Mouse (Mus musculus): Measurements from ENCODE around the gene Ndufa5. TPM values are rescaled to one million over a fixed set of nuclear protein-coding genes. Genes with fewer than 3 reads are reported as not detected.

Ndufa5 gene
- polyA plus RNA-seq (2016; fragmentation: Nextera tagmentation; extraction: Ambion mirVana), result 262 and 270 TPM in 2 replicates

GRCm38 (mm10) chr6:24527155-24528063 lies at the start of gene Ndufa5:
Gene Ndufa5, minus strand, starts transcription at chr6:24528013.
- Histone ChIP-seq H3K27ac (replicated peaks) (peak within 1 kb of the TSS; percentile 85), H3K4me3 (peak within 1 kb of the TSS; percentile 88), H3K36me3 (replicated peaks) (peaks cover 9% of the 10 kb centered on the region), H3K27me3 (replicated peaks; ENCODE audit: low read depth, poor library complexity, severe bottlenecking) (no peaks in the 10 kb centered on the region), H3K9me3 (no peaks in the 10 kb centered on the region), H3K4me1 (peaks cover 29% of the 10 kb centered on the region)
- WGBS, result under 1% methylated on average over 53 of the region's 53 CpGs
- peak; percentile 95 for DNase-seq (ENCODE audit: low spot score)

DNA sequence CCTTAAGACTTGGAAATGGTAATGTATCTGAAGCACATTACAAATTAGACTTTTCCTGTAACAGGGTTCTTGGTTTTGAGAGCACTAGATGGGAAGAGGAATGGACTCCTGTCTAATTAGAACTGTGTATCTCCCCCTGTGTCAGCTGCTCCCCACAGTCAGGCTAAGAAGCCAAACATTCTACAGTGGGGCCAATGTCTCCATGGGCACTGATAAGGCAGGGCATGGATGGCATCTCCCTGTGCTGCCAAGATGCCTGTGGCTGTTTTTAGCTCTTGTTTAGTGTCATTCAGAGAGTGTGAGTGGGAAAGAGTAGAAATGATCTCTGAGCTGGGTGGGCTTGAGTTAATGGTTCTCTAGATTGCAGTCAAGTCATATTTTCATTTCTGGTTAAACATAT lies 45.5 kb upstream of the Ndufa5 start:
- H3K36me3 ChIP-seq (replicated peaks), result no peaks in the 10 kb centered on the region
- no peak overlapping the region for H3K27ac ChIP-seq (replicated peaks)
- H3K9me3 ChIP-seq, result no peaks in the 10 kb centered on the region
- no peak overlapping the region for H3K4me3 ChIP-seq
- no peak for DNase-seq (ENCODE audit: low spot score)
- peaks cover 3% of the 10 kb centered on the region; the same call in 1 of the 2 replicates for H3K4me1 ChIP-seq
- H3K27me3 ChIP-seq (replicated peaks; ENCODE audit: low read depth, poor library complexity, severe bottlenecking), result no peaks in the 10 kb centered on the region

DNA sequence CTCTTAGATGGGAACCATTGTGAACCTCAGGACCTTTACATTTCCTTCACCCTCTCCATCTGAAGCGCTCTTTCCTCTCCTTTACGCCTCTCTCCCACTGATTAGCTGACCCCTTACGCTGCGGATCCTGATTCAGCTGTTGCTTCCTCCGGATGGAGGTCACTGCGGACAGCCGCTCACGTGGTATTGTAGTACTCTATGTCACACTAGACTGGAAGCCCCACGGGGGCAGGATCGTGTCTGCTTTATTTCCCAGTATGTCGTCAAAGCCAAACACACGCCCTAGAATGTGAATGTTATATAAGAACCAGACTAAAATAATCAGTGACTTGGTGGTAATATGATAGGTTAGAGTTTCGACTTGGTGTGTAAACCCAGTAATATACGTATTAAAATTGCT lies 44.6 kb upstream of the Ndufa5 start:
- H3K9me3 ChIP-seq, result no peaks in the 10 kb centered on the region
- no peak overlapping the region for H3K4me3 ChIP-seq
- no peak overlapping the region for H3K27ac ChIP-seq (replicated peaks)
- DNase-seq (ENCODE audit: low spot score), result no peak
- no peaks in the 10 kb centered on the region for H3K27me3 ChIP-seq (replicated peaks; ENCODE audit: low read depth, poor library complexity, severe bottlenecking)
- no peaks in the 10 kb centered on the region for H3K36me3 ChIP-seq (replicated peaks)
- peaks cover 3% of the 10 kb centered on the region; the same call in 1 of the 2 replicates for H3K4me1 ChIP-seq
- WGBS, result 90% methylated on average over 14 of the region's 14 CpGs

- Histone ChIP-seq H3K9me3 (no peaks in the 10 kb centered on the region), H3K4me3 (no peak overlapping the region), H3K36me3 (replicated peaks) (no peaks in the 10 kb centered on the region), H3K4me1 (peaks cover 3% of the 10 kb centered on the region; the same call in 1 of the 2 replicates), H3K27ac (replicated peaks) (no peak overlapping the region), H3K27me3 (replicated peaks; ENCODE audit: low read depth, poor library complexity, severe bottlenecking) (no peaks in the 10 kb centered on the region)
- no peak for DNase-seq (ENCODE audit: low spot score)
- 75% methylated on average over 6 of the region's 6 CpGs for WGBS
These were observed 43.3 kb upstream of the Ndufa5 start for GRCm38 (mm10) chr6:24571126-24571525.

DNA sequence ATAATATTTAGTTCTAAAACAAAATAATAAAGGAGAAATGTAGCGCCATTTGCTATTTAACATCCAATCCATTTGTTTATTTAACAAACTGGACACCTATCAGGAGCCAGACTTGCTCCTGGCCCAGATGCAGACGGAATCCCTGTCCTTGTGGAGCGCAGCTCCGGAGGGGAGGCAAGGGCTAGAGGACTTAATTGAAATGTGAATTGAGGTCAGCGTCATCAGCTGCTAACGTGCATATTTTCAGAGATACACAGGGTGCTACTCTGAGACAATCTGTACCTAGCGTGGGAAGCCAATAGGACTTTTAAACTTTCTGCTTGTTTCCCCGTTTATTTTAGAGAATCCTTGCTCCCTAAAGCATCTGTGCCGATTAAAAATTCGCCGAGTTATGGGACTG lies 42.5 kb upstream of the Ndufa5 start:
- Histone ChIP-seq H3K36me3 (replicated peaks) (no peaks in the 10 kb centered on the region), H3K9me3 (no peaks in the 10 kb centered on the region), H3K27ac (replicated peaks) (no peak overlapping the region), H3K4me3 (no peak overlapping the region), H3K27me3 (replicated peaks; ENCODE audit: low read depth, poor library complexity, severe bottlenecking) (no peaks in the 10 kb centered on the region), H3K4me1 (peaks cover 3% of the 10 kb centered on the region; the same call in 1 of the 2 replicates)
- DNase-seq (ENCODE audit: low spot score), result no peak
- 73% methylated on average over 11 of the region's 11 CpGs for WGBS

GRCm38 (mm10) chr6:24569711-24570110 lies 41.9 kb upstream of the Ndufa5 start:
- Histone ChIP-seq H3K4me3 (no peak overlapping the region), H3K4me1 (peaks cover 3% of the 10 kb centered on the region; the same call in 1 of the 2 replicates), H3K9me3 (no peaks in the 10 kb centered on the region), H3K27me3 (replicated peaks; ENCODE audit: low read depth, poor library complexity, severe bottlenecking) (no peaks in the 10 kb centered on the region), H3K27ac (replicated peaks) (no peak overlapping the region), H3K36me3 (replicated peaks) (no peaks in the 10 kb centered on the region)
- WGBS, result 76% methylated on average over 1 of the region's 1 CpGs
- DNase-seq (ENCODE audit: low spot score), result no peak

DNA sequence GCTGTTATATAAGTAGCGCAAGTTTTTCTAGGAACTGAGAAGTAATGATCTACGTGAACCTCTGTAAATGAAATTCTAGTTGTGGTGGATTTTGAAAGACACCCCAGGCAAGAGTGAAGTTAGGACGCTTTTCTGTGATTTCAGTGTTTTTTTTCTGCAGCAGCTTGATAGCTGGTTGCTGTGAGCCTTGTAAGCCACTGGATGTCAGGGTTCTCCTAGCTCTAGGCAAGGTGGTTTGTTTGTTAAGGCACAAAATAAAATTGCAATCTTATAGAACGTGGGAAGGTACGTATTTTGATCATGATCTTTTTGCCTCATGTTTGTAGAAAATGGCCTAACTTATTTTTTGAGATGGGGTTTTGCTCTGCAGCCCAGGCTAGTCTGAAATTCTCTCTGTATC lies 41.1 kb upstream of the Ndufa5 start:
- 86% methylated on average over 5 of the region's 5 CpGs for WGBS

GRCm38 (mm10) chr6:24564886-24565285 lies 37.1 kb upstream of the Ndufa5 start:
- no peaks in the 10 kb centered on the region for H3K4me1 ChIP-seq
- DNase-seq (ENCODE audit: low spot score), result no peak
- H3K9me3 ChIP-seq, result no peaks in the 10 kb centered on the region
- no peak overlapping the region for H3K4me3 ChIP-seq
- H3K36me3 ChIP-seq (replicated peaks), result no peaks in the 10 kb centered on the region
- H3K27ac ChIP-seq (replicated peaks), result no peak overlapping the region
- WGBS, result 90% methylated on average over 1 of the region's 1 CpGs
- H3K27me3 ChIP-seq (replicated peaks; ENCODE audit: low read depth, poor library complexity, severe bottlenecking), result no peaks in the 10 kb centered on the region

More for the DNA sequence above, 41.1 kb upstream of the Ndufa5 start:
- no peak overlapping the region for H3K4me3 ChIP-seq
- H3K27me3 ChIP-seq (replicated peaks; ENCODE audit: low read depth, poor library complexity, severe bottlenecking), result no peaks in the 10 kb centered on the region
- H3K36me3 ChIP-seq (replicated peaks), result no peaks in the 10 kb centered on the region
- no peak overlapping the region for H3K27ac ChIP-seq (replicated peaks)
- DNase-seq (ENCODE audit: low spot score), result no peak
- peaks cover 3% of the 10 kb centered on the region; the same call in 1 of the 2 replicates for H3K4me1 ChIP-seq
- no peaks in the 10 kb centered on the region for H3K9me3 ChIP-seq

GRCm38 (mm10) chr6:24564081-24564480 lies 36.3 kb upstream of the Ndufa5 start:
- Histone ChIP-seq H3K27ac (replicated peaks) (no peak overlapping the region), H3K36me3 (replicated peaks) (no peaks in the 10 kb centered on the region), H3K4me1 (no peaks in the 10 kb centered on the region), H3K4me3 (no peak overlapping the region), H3K27me3 (replicated peaks; ENCODE audit: low read depth, poor library complexity, severe bottlenecking) (no peaks in the 10 kb centered on the region), H3K9me3 (no peaks in the 10 kb centered on the region)
- 81% methylated on average over 9 of the region's 9 CpGs for WGBS
- DNase-seq (ENCODE audit: low spot score), result no peak

- H3K4me1 ChIP-seq, result peaks cover 18% of the 10 kb centered on the region
- no peaks in the 10 kb centered on the region for H3K9me3 ChIP-seq
- no peak overlapping the region for H3K27ac ChIP-seq (replicated peaks)
- no peak overlapping the region for H3K4me3 ChIP-seq
- H3K27me3 ChIP-seq (replicated peaks; ENCODE audit: low read depth, poor library complexity, severe bottlenecking), result no peaks in the 10 kb centered on the region
- WGBS, result 57% methylated on average over 2 of the region's 2 CpGs
- peak; percentile 38 for DNase-seq (ENCODE audit: low spot score)
- H3K36me3 ChIP-seq (replicated peaks), result no peaks in the 10 kb centered on the region
These were observed 27.7 kb upstream of the Ndufa5 start for GRCm38 (mm10) chr6:24555488-24555887.

- no peak overlapping the region for H3K4me3 ChIP-seq
- no peaks in the 10 kb centered on the region for H3K9me3 ChIP-seq
- H3K27ac ChIP-seq (replicated peaks), result no peak overlapping the region
- peaks cover 18% of the 10 kb centered on the region for H3K4me1 ChIP-seq
- no peak for DNase-seq (ENCODE audit: low spot score)
- H3K36me3 ChIP-seq (replicated peaks), result no peaks in the 10 kb centered on the region
- WGBS, result 71% methylated on average over 11 of the region's 11 CpGs
- no peaks in the 10 kb centered on the region for H3K27me3 ChIP-seq (replicated peaks; ENCODE audit: low read depth, poor library complexity, severe bottlenecking)
These were observed 26.7 kb upstream of the Ndufa5 start for GRCm38 (mm10) chr6:24554427-24555086.

DNA sequence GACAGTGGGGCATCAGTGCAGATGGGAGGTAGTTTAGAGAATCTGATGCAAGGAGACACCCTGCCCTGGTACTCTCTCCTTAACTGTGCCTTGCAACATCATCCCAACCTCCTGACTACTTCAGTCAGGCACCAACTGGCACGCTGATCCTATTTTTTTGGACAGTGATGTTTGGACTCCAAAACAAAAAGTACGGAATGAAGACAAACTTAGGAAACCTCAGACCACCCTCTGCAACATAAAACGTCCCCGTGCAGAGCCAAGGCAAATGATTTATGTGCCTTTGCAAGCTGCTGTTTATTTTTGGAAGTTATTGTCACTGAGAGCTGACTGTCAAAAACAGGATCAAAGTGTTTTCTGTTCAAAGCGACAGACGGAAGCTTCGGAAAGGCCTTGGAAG lies 24.2 kb upstream of the Ndufa5 start:
- no peak for DNase-seq (ENCODE audit: low spot score)
- Histone ChIP-seq H3K27ac (replicated peaks) (no peak overlapping the region), H3K27me3 (replicated peaks; ENCODE audit: low read depth, poor library complexity, severe bottlenecking) (no peaks in the 10 kb centered on the region), H3K36me3 (replicated peaks) (no peaks in the 10 kb centered on the region), H3K4me3 (no peak overlapping the region), H3K4me1 (peaks cover 18% of the 10 kb centered on the region), H3K9me3 (no peaks in the 10 kb centered on the region)
- WGBS, result 80% methylated on average over 7 of the region's 7 CpGs

DNA sequence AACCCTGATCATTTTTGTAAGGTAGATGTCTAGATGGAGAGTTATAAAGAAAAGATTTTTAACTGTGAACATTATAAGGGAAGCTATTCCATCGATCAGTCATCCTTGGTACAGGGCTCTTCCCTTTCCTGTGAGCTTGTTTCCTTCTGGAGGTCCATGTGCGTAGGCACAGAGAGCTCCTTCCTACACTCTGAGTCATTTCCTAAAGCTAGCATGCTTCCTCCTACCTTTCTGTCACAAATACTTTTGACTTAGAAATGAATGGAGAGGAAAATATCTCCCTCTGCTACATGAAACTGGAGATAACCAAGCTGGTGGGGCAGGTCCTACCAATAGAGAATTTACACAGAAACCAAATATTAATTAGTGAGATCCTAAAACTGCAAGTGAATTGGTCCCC lies 22.0 kb upstream of the Ndufa5 start:
- H3K27me3 ChIP-seq (replicated peaks; ENCODE audit: low read depth, poor library complexity, severe bottlenecking), result no peaks in the 10 kb centered on the region
- no peak overlapping the region for H3K4me3 ChIP-seq
- 83% methylated on average over 2 of the region's 2 CpGs for WGBS
- H3K36me3 ChIP-seq (replicated peaks), result no peaks in the 10 kb centered on the region
- no peaks in the 10 kb centered on the region for H3K9me3 ChIP-seq
- DNase-seq (ENCODE audit: low spot score), result no peak
- H3K27ac ChIP-seq (replicated peaks), result no peak overlapping the region
- peaks cover 5% of the 10 kb centered on the region for H3K4me1 ChIP-seq
